Mouse (Mus musculus): ENCODE data around the gene Nr1i2. TPM values are rescaled to one million over a fixed set of nuclear protein-coding genes. Genes with fewer than 3 reads are reported as not detected.

The Nr1i2 gene
- polyA plus RNA-seq, 1 experiment: not detected

GRCm38 (mm10) chr16:38282559-38283160 is 12.0 kb downstream of the Nr1i2 start:
- no peak for TF ChIP-seq CTCF (IDR thresholded peaks at IDR 0.05; ENCODE audit: control insufficient read depth, insufficient read depth, low read length)
- no peak for TF ChIP-seq POLR2A (IDR thresholded peaks at IDR 0.05; ENCODE audit: borderline replicate concordance, control insufficient read depth, low read depth, low read length)
- H3K27ac ChIP-seq (ENCODE audit: control insufficient read depth, insufficient read depth, low read depth, low read length, poor library complexity): no peak overlapping the region
- H3K4me3 ChIP-seq (replicated peaks; ENCODE audit: control insufficient read depth, low read depth, low read length): no peak overlapping the region
- no peaks in the 10 kb centered on the region for H3K4me1 ChIP-seq (ENCODE audit: control insufficient read depth, insufficient read depth, low read length)
- WGBS: 69% methylated on average over 7 of the region's 7 CpGs

GRCm38 (mm10) chr16:38280951-38281350 is 13.7 kb downstream of the Nr1i2 start:
- 72% methylated on average over 7 of the region's 7 CpGs for WGBS
- Histone ChIP-seq H3K4me1 (ENCODE audit: control insufficient read depth, insufficient read depth, low read length) (no peaks in the 10 kb centered on the region), H3K4me3 (replicated peaks; ENCODE audit: control insufficient read depth, low read depth, low read length) (no peak overlapping the region), H3K27ac (ENCODE audit: control insufficient read depth, insufficient read depth, low read depth, low read length, poor library complexity) (no peak overlapping the region)
- TF ChIP-seq POLR2A (IDR thresholded peaks at IDR 0.05; ENCODE audit: borderline replicate concordance, control insufficient read depth, low read depth, low read length) (no peak), CTCF (IDR thresholded peaks at IDR 0.05; ENCODE audit: control insufficient read depth, insufficient read depth, low read length) (no peak)

GRCm38 (mm10) chr16:38279794-38280193 is 14.8 kb downstream of the Nr1i2 start:
- Histone ChIP-seq H3K4me1 (ENCODE audit: control insufficient read depth, insufficient read depth, low read length) (no peaks in the 10 kb centered on the region), H3K27ac (ENCODE audit: control insufficient read depth, insufficient read depth, low read depth, low read length, poor library complexity) (no peak overlapping the region), H3K4me3 (replicated peaks; ENCODE audit: control insufficient read depth, low read depth, low read length) (no peak overlapping the region)
- 83% methylated on average over 5 of the region's 5 CpGs for WGBS
- TF ChIP-seq CTCF (IDR thresholded peaks at IDR 0.05; ENCODE audit: control insufficient read depth, insufficient read depth, low read length) (no peak), POLR2A (IDR thresholded peaks at IDR 0.05; ENCODE audit: borderline replicate concordance, control insufficient read depth, low read depth, low read length) (no peak)

- Histone ChIP-seq H3K27ac (ENCODE audit: control insufficient read depth, insufficient read depth, low read depth, low read length, poor library complexity) (no peak overlapping the region), H3K4me1 (ENCODE audit: control insufficient read depth, insufficient read depth, low read length) (no peaks in the 10 kb centered on the region), H3K4me3 (replicated peaks; ENCODE audit: control insufficient read depth, low read depth, low read length) (no peak overlapping the region)
- 81% methylated on average over 2 of the region's 2 CpGs for WGBS
- no peak for TF ChIP-seq POLR2A (IDR thresholded peaks at IDR 0.05; ENCODE audit: borderline replicate concordance, control insufficient read depth, low read depth, low read length)
- no peak for TF ChIP-seq CTCF (IDR thresholded peaks at IDR 0.05; ENCODE audit: control insufficient read depth, insufficient read depth, low read length)
Measured at GRCm38 (mm10) chr16:38274737-38275136, 19.9 kb downstream of the Nr1i2 start.

GRCm38 (mm10) chr16:38272483-38272882 is 22.1 kb downstream of the Nr1i2 start:
- Histone ChIP-seq H3K4me1 (ENCODE audit: control insufficient read depth, insufficient read depth, low read length) (no peaks in the 10 kb centered on the region), H3K27ac (ENCODE audit: control insufficient read depth, insufficient read depth, low read depth, low read length, poor library complexity) (no peak overlapping the region), H3K4me3 (replicated peaks; ENCODE audit: control insufficient read depth, low read depth, low read length) (no peak overlapping the region)
- WGBS: 72% methylated on average over 5 of the region's 5 CpGs
- TF ChIP-seq CTCF (IDR thresholded peaks at IDR 0.05; ENCODE audit: control insufficient read depth, insufficient read depth, low read length) (no peak), POLR2A (IDR thresholded peaks at IDR 0.05; ENCODE audit: borderline replicate concordance, control insufficient read depth, low read depth, low read length) (no peak)

GRCm38 (mm10) chr16:38271601-38272000 is 23.0 kb downstream of the Nr1i2 start:
- Histone ChIP-seq H3K4me3 (replicated peaks; ENCODE audit: control insufficient read depth, low read depth, low read length) (no peak overlapping the region), H3K4me1 (ENCODE audit: control insufficient read depth, insufficient read depth, low read length) (no peaks in the 10 kb centered on the region), H3K27ac (ENCODE audit: control insufficient read depth, insufficient read depth, low read depth, low read length, poor library complexity) (no peak overlapping the region)
- no peak for TF ChIP-seq POLR2A (IDR thresholded peaks at IDR 0.05; ENCODE audit: borderline replicate concordance, control insufficient read depth, low read depth, low read length)
- no peak for TF ChIP-seq CTCF (IDR thresholded peaks at IDR 0.05; ENCODE audit: control insufficient read depth, insufficient read depth, low read length)
- 52% methylated on average over 3 of the region's 3 CpGs for WGBS

GRCm38 (mm10) chr16:38255927-38256326 is 38.7 kb downstream of the Nr1i2 start:
- no peak for TF ChIP-seq CTCF (IDR thresholded peaks at IDR 0.05; ENCODE audit: control insufficient read depth, insufficient read depth, low read length)
- no peak for TF ChIP-seq POLR2A (IDR thresholded peaks at IDR 0.05; ENCODE audit: borderline replicate concordance, control insufficient read depth, low read depth, low read length)
- H3K27ac ChIP-seq (ENCODE audit: control insufficient read depth, insufficient read depth, low read depth, low read length, poor library complexity): no peak overlapping the region
- WGBS: 84% methylated on average over 9 of the region's 9 CpGs

GRCm38 (mm10) chr16:38255107-38255506 is 39.5 kb downstream of the Nr1i2 start:
- H3K4me1 ChIP-seq (ENCODE audit: control insufficient read depth, insufficient read depth, low read length): no peaks in the 10 kb centered on the region
- H3K27ac ChIP-seq (ENCODE audit: control insufficient read depth, insufficient read depth, low read depth, low read length, poor library complexity): no peak overlapping the region
- no peak for TF ChIP-seq POLR2A (IDR thresholded peaks at IDR 0.05; ENCODE audit: borderline replicate concordance, control insufficient read depth, low read depth, low read length)
- no peak overlapping the region for H3K4me3 ChIP-seq (replicated peaks; ENCODE audit: control insufficient read depth, low read depth, low read length)
- 80% methylated on average over 4 of the region's 4 CpGs for WGBS

More at GRCm38 (mm10) chr16:38255927-38256326, 38.7 kb downstream of the Nr1i2 start:
- H3K4me3 ChIP-seq (replicated peaks; ENCODE audit: control insufficient read depth, low read depth, low read length): no peak overlapping the region
- H3K4me1 ChIP-seq (ENCODE audit: control insufficient read depth, insufficient read depth, low read length): no peaks in the 10 kb centered on the region

GRCm38 (mm10) chr16:38254001-38254400 is 40.6 kb downstream of the Nr1i2 start:
- H3K4me1 ChIP-seq (ENCODE audit: control insufficient read depth, insufficient read depth, low read length): no peaks in the 10 kb centered on the region
- no peak for TF ChIP-seq CTCF (IDR thresholded peaks at IDR 0.05; ENCODE audit: control insufficient read depth, insufficient read depth, low read length)
- TF ChIP-seq POLR2A (IDR thresholded peaks at IDR 0.05; ENCODE audit: borderline replicate concordance, control insufficient read depth, low read depth, low read length): no peak
- no peak overlapping the region for H3K4me3 ChIP-seq (replicated peaks; ENCODE audit: control insufficient read depth, low read depth, low read length)
- 78% methylated on average over 14 of the region's 14 CpGs for WGBS
- H3K27ac ChIP-seq (ENCODE audit: control insufficient read depth, insufficient read depth, low read depth, low read length, poor library complexity): no peak overlapping the region

All from bone marrow, adult 2 months (tissue).